Mouse (Mus musculus): ENCODE results near the gene Cfap300. TPM values are rescaled to one million over a fixed set of nuclear protein-coding genes. Genes with fewer than 3 reads are reported as not detected.

Cfap300 gene
- polyA plus RNA-seq, 1 experiment from 2014 or later: 19.9 TPM

GRCm38 (mm10) chr9:7978502-7978901 is 64.1 kb downstream of the Cfap300 start:
- peaks cover 89% of the 10 kb centered on the region for H3K36me3 ChIP-seq

GRCm38 (mm10) chr9:7977587-7977986 is 65.0 kb downstream of the Cfap300 start:
- peaks cover 89% of the 10 kb centered on the region for H3K36me3 ChIP-seq
- H3K4me1 ChIP-seq (replicated peaks): no peaks in the 10 kb centered on the region
- H3K27ac ChIP-seq: no peak overlapping the region
- no peak for DNase-seq (ENCODE audit: low spot score)
- no peaks in the 10 kb centered on the region for H3K27me3 ChIP-seq (ENCODE audit: insufficient read depth, poor library complexity, severe bottlenecking)
- no peak overlapping the region for H3K4me3 ChIP-seq
- 89% methylated on average over 5 of the region's 5 CpGs for WGBS
- no peaks in the 10 kb centered on the region for H3K9me3 ChIP-seq

More at GRCm38 (mm10) chr9:7978502-7978901, 64.1 kb downstream of the Cfap300 start:
- WGBS: 86% methylated on average over 3 of the region's 3 CpGs
- Histone ChIP-seq H3K4me3 (no peak overlapping the region), H3K9me3 (no peaks in the 10 kb centered on the region), H3K27me3 (ENCODE audit: insufficient read depth, poor library complexity, severe bottlenecking) (no peaks in the 10 kb centered on the region), H3K4me1 (replicated peaks) (peaks cover under 1% of the 10 kb centered on the region; the same call in 1 of the 2 replicates), H3K27ac (no peak overlapping the region)
- no peak for DNase-seq (ENCODE audit: low spot score)

- 83% methylated on average over 2 of the region's 2 CpGs for WGBS
- Histone ChIP-seq H3K4me3 (no peak overlapping the region), H3K4me1 (replicated peaks) (no peaks in the 10 kb centered on the region), H3K27me3 (ENCODE audit: insufficient read depth, poor library complexity, severe bottlenecking) (no peaks in the 10 kb centered on the region), H3K9me3 (no peaks in the 10 kb centered on the region), H3K36me3 (peaks cover 66% of the 10 kb centered on the region), H3K27ac (no peak overlapping the region)
- no peak for DNase-seq (ENCODE audit: low spot score)
These were observed 70.6 kb downstream of the Cfap300 start for GRCm38 (mm10) chr9:7971993-7972392.

Other genes with a start within 250 kb of the Cfap300 start
- gene Birc2, start 205.8 kb downstream of the Cfap300 start, polyA plus RNA-seq (2016; fragmentation: Nextera tagmentation; extraction: Ambion mirVana): 26.6 and 34.6 TPM in 2 replicates
- 3.3 and 3.8 TPM in 2 replicates for gene Birc3, start 169.6 kb downstream of the Cfap300 start, polyA plus RNA-seq (2016; fragmentation: Nextera tagmentation; extraction: Ambion mirVana)
- 31.3 and 32.4 TPM in 2 replicates for gene Yap1, start 38.2 kb downstream of the Cfap300 start, polyA plus RNA-seq (2016; fragmentation: Nextera tagmentation; extraction: Ambion mirVana)
- gene Cep126, start 91.5 kb upstream of the Cfap300 start, polyA plus RNA-seq (2016; fragmentation: Nextera tagmentation; extraction: Ambion mirVana): 2.8 TPM in 2 replicates

Data from hindbrain, embryonic 10.5 days (tissue).